Mouse (Mus musculus) left cerebral cortex, postnatal 10 days (tissue): ENCODE measurements around the gene Polr2c. TPM values are rescaled to one million over a fixed set of nuclear protein-coding genes. Genes with fewer than 3 reads are reported as not detected.

ENCODE experiments used
- DNase-seq, 2 experiments: peaks; one replicate each; pipeline ENCODE4 v3.0.0; 2021 to 2022; ENCODE audit warnings: low spot score in 2 of 2, mixed read lengths in 1 of 2; ENCODE audit errors: extremely low spot score in 1 of 2
- intact Hi-C: fragments of 180-260 bp; cut with DNase I; formaldehyde crosslinking; loops from one replicate; pipeline ENCODE4 v1.15.1; 2025
- total RNA-seq, 2 experiments: library from RNA; stranded (reverse); gene quantifications; 2 replicates each; pipeline ENCODE4 v1.2.3; 2021

Gene Polr2c
- total RNA-seq, 2 experiments from 2014 or later = 50.9 to 55.1 TPM

GRCm38 (mm10) chr8:94914701-94915101 lies 57.5 kb downstream of the Polr2c start:
- intact Hi-C loops = no loop called here
- DNase-seq = peak; percentile 28 to 77

- no peak for DNase-seq
- intact Hi-C loops = no loop called here
Observed at GRCm38 (mm10) chr8:94916311-94916959, 59.2 kb downstream of the Polr2c start.

GRCm38 (mm10) chr8:94916960-94917324 lies 59.7 kb downstream of the Polr2c start:
- intact Hi-C loops = no loop called here

GRCm38 (mm10) chr8:94917352-94917751 lies 60.1 kb downstream of the Polr2c start:
- intact Hi-C loops = no loop called here

More at GRCm38 (mm10) chr8:94916960-94917324, 59.7 kb downstream of the Polr2c start:
- DNase-seq = no peak

GRCm38 (mm10) chr8:94917851-94918495 lies 60.7 kb downstream of the Polr2c start, which contains the start of gene Ccdc102a:
TSS of gene Ccdc102a (minus strand) at chr8:94918098.
- intact Hi-C loops = no loop called here
- peak in 1 of 2 experiments; percentile 81 for DNase-seq

More at GRCm38 (mm10) chr8:94917352-94917751, 60.1 kb downstream of the Polr2c start:
- peak; percentile 82 to 98 for DNase-seq

- intact Hi-C loops = no loop called here
- DNase-seq = no peak
Observed at GRCm38 (mm10) chr8:94919256-94919655, 62.0 kb downstream of the Polr2c start.

GRCm38 (mm10) chr8:94922176-94922575 lies 64.9 kb downstream of the Polr2c start:
- intact Hi-C loops = no loop called here
- DNase-seq = no peak

- no peak for DNase-seq
- intact Hi-C loops = no loop called here
Observed at GRCm38 (mm10) chr8:94922602-94923001, 65.4 kb downstream of the Polr2c start.

Other genes with a start within 250 kb of the Polr2c start
- 100 to 1,000 TPM; 149 to 156 TPM for gene Arl2bp, start 190.8 kb upstream of the Polr2c start, total RNA-seq
- gene Pllp, start 161.2 kb upstream of the Polr2c start, total RNA-seq = 10 to 100 TPM; 19.5 to 25.3 TPM
- gene Ccl22, start 111.9 kb upstream of the Polr2c start, total RNA-seq = under 1 TPM; 0.15 to 0.26 TPM
- gene Cx3cl1, start 85.4 kb upstream of the Polr2c start, total RNA-seq = 100 to 1,000 TPM; 417 to 438 TPM
- gene Ccl17, start 47.0 kb upstream of the Polr2c start, total RNA-seq = 10 to 100 TPM; 10.8 to 12.3 TPM
- gene Coq9, start 19.1 kb upstream of the Polr2c start, total RNA-seq = 10 to 100 TPM; 58.7 to 62.1 TPM
- 10 to 100 TPM; 75.8 to 82.3 TPM for gene Ciapin1, start 19.1 kb upstream of the Polr2c start, total RNA-seq
- gene Dok4, start 18.9 kb downstream of the Polr2c start, total RNA-seq = 10 to 100 TPM; 74.9 to 79.5 TPM
- 1 to 10 TPM; 2.6 to 3.3 TPM for gene Ccdc102a, start 60.6 kb downstream of the Polr2c start, total RNA-seq
- gene Adgrg5, start 66.2 kb downstream of the Polr2c start, total RNA-seq = not detected
- 100 to 1,000 TPM; 122 to 128 TPM for gene Adgrg1, start 117.3 kb downstream of the Polr2c start, total RNA-seq
- under 1 TPM; 0.22 to 0.32 TPM for gene Adgrg3, start 160.2 kb downstream of the Polr2c start, total RNA-seq
- gene Drc7, start 197.7 kb downstream of the Polr2c start, total RNA-seq = 1 to 10 TPM in 1 of 2 experiments, under 1 TPM in 1; 0.86 to 1.6 TPM
- gene Katnb1, start 223.7 kb downstream of the Polr2c start, total RNA-seq = 10 to 100 TPM; 40.9 to 45.3 TPM